Mouse (Mus musculus) midbrain, postnatal 0 days (tissue): ENCODE data around the gene 4930426L09Rik. TPM values are rescaled to one million over a fixed set of nuclear protein-coding genes. Genes with fewer than 3 reads are reported as not detected.

Experiments
- ATAC-seq: fragments of 200-750 bp; cut with Nextera tagmentation; 2 replicates; pipeline ENCODE4 v1.8.0; 2017; ENCODE audit warnings: moderate number of reproducible peaks, mild to moderate bottlenecking, moderate TSS enrichment, moderate library complexity; ENCODE audit not compliant: low FRiP score
- DNase-seq: peaks from one replicate; pipeline ENCODE4 v3.0.0-alpha.2; 2015; ENCODE audit warnings: low spot score
- H3K27ac ChIP-seq: fragments of 300-500 bp; sonication (generic); 2 replicates; pipeline ENCODE4 v1.5.1; 2014; ENCODE audit warnings: low read depth, mild to moderate bottlenecking, low read length, mixed read lengths
- H3K27me3 ChIP-seq: fragments of 300-500 bp; sonication (generic); 2 replicates; pipeline ENCODE4 v1.6.1; 2014; ENCODE audit warnings: low read length, control low read depth, mixed read lengths; ENCODE audit not compliant: insufficient read depth
- H3K36me3 ChIP-seq: fragments of 300-500 bp; sonication (generic); 2 replicates; pipeline ENCODE4 v1.6.1; 2014; ENCODE audit warnings: low read length, control low read depth, mixed read lengths; ENCODE audit not compliant: insufficient read depth
- H3K4me1 ChIP-seq: fragments of 300-500 bp; sonication (generic); 2 replicates; pipeline ENCODE4 v1.6.1; 2014; ENCODE audit warnings: mild to moderate bottlenecking, control low read depth, antibody characterized with exemption, low read length, mixed read lengths; ENCODE audit not compliant: insufficient read depth
- H3K4me2 ChIP-seq: fragments of 300-500 bp; sonication (generic); 2 replicates; pipeline ENCODE4 v1.6.1; 2014; ENCODE audit warnings: low read depth, mild to moderate bottlenecking, low read length, mixed read lengths; ENCODE audit not compliant: poor library complexity, severe bottlenecking
- H3K4me3 ChIP-seq: fragments of 300-500 bp; sonication (generic); 2 replicates; pipeline ENCODE4 v1.5.1; 2014; ENCODE audit warnings: low read depth, mild to moderate bottlenecking, low read length, moderate library complexity
- H3K9ac ChIP-seq: fragments of 300-500 bp; sonication (generic); replicated peaks from 2 replicates; pipeline ENCODE4 v1.6.1; 2014; ENCODE audit warnings: mild to moderate bottlenecking, low read length, moderate library complexity, mixed read lengths; ENCODE audit not compliant: poor library complexity, severe bottlenecking
- H3K9me3 ChIP-seq: fragments of 300-500 bp; sonication (generic); 2 replicates; pipeline ENCODE4 v1.6.1; 2016; ENCODE audit warnings: low read length, control low read depth
- CTCF ChIP-seq: IDR thresholded peaks from 2 replicates; pipeline ENCODE4 v1.5.1; 2016; ENCODE audit warnings: antibody characterized with exemption, mild to moderate bottlenecking
- WGBS: fragments of 180-500 bp; shearing (Covaris S2); extraction: QIAGEN DNeasy Blood & Tissue Kit; methylation state at CpG from one replicate; pipeline ENCODE4 v1.1.7; 2014; 5-methylcytosine and 5-hydroxymethylcytosine counted together
- polyA plus RNA-seq: library from polyadenylated mRNA; unstranded; fragments of >200 nt; fragmentation: Nextera tagmentation; extraction: Ambion mirVana; gene quantifications from 2 replicates; pipeline ENCODE4 v1.2.1, GENCODE M21; 2015
- total RNA-seq: library from RNA; depleted of rRNA; stranded (reverse); fragments of >200 nt; gene quantifications from 2 replicates; pipeline ENCODE4 v1.2.3, GENCODE M21; 2014; rRNA removed

The 4930426L09Rik gene
- total and polyA plus RNA-seq, 2 experiments from 2014 or later = 0.41 to 1.1 TPM

GRCm38 (mm10) chr2:19037907-19038570 lies 39.9 kb downstream of the 4930426L09Rik start:
- no peaks in the 10 kb centered on the region for H3K27me3 ChIP-seq
- WGBS = 84% methylated on average over 4 of the region's 4 CpGs
- H3K4me3 ChIP-seq = no peak overlapping the region
- ATAC-seq (no peak), DNase-seq (no peak)
- H3K9me3 ChIP-seq = no peaks in the 10 kb centered on the region
- no peak overlapping the region for H3K27ac ChIP-seq
- no peak overlapping the region for H3K4me2 ChIP-seq
- no peak overlapping the region for H3K9ac ChIP-seq
- TF ChIP-seq CTCF = no peak
- H3K36me3 ChIP-seq = no peaks in the 10 kb centered on the region
- H3K4me1 ChIP-seq = no peaks in the 10 kb centered on the region

GRCm38 (mm10) chr2:19048225-19048624 lies 50.1 kb downstream of the 4930426L09Rik start:
- Histone ChIP-seq H3K4me1 (no peaks in the 10 kb centered on the region), H3K27ac (no peak overlapping the region), H3K27me3 (no peaks in the 10 kb centered on the region), H3K4me2 (no peak overlapping the region), H3K36me3 (no peaks in the 10 kb centered on the region), H3K4me3 (no peak overlapping the region), H3K9me3 (no peaks in the 10 kb centered on the region), H3K9ac (no peak overlapping the region)
- no peak for TF ChIP-seq CTCF
- WGBS = 88% methylated on average over 1 of the region's 1 CpGs
- DNase-seq (no peak), ATAC-seq (no peak)

GRCm38 (mm10) chr2:19049341-19049740 lies 51.2 kb downstream of the 4930426L09Rik start:
- 77% methylated on average over 1 of the region's 1 CpGs for WGBS
- no peak overlapping the region for H3K9ac ChIP-seq
- H3K9me3 ChIP-seq = no peaks in the 10 kb centered on the region
- DNase-seq (no peak), ATAC-seq (no peak)
- H3K4me2 ChIP-seq = no peak overlapping the region
- no peak overlapping the region for H3K27ac ChIP-seq
- H3K27me3 ChIP-seq = no peaks in the 10 kb centered on the region
- H3K4me1 ChIP-seq = no peaks in the 10 kb centered on the region
- H3K4me3 ChIP-seq = no peak overlapping the region
- H3K36me3 ChIP-seq = no peaks in the 10 kb centered on the region
- no peak for TF ChIP-seq CTCF

Other genes starting within 250 kb of the 4930426L09Rik start
- gene Pip4k2a, start 217 bp upstream of the 4930426L09Rik start, total RNA-seq = 7.1 and 8.4 TPM in 2 replicates
- 6.8 and 8.1 TPM in 2 replicates for gene Pip4k2a, start 217 bp upstream of the 4930426L09Rik start, polyA plus RNA-seq
- gene Armc3, start 201.0 kb downstream of the 4930426L09Rik start, total RNA-seq = 0.82 and 1.0 TPM in 2 replicates
- 0.77 and 1.1 TPM in 2 replicates for gene Armc3, start 201.0 kb downstream of the 4930426L09Rik start, polyA plus RNA-seq